Mouse (Mus musculus) lung, adult 2 months (tissue): ENCODE data around the gene Trpc4.

ENCODE experiments used
- CTCF ChIP-seq: fragments of 200-500 bp; IDR thresholded peaks from 2 replicates; pipeline ENCODE4 v1.5.1; 2011; ENCODE audit warnings: mild to moderate bottlenecking, low read length, control low read depth; ENCODE audit not compliant: insufficient read depth
- POLR2A ChIP-seq: fragments of 200-500 bp; IDR thresholded peaks from 2 replicates; pipeline ENCODE4 v1.6.1; 2011; ENCODE audit warnings: low read depth, mild to moderate bottlenecking, control low read depth, low read length, borderline replicate concordance; ENCODE audit errors: extremely low read depth

GRCm38 (mm10) chr3:54154844-54155638, 794 bp upstream of the Trpc4 start:
- TF ChIP-seq CTCF = no peak
- no peak for TF ChIP-seq POLR2A
